Mouse (Mus musculus) intestine, embryonic 14.5 days (tissue): ENCODE data around the gene Krtap3-1. TPM values are rescaled to one million over a fixed set of nuclear protein-coding genes. Genes with fewer than 3 reads are reported as not detected.
"Not testable (repeated sequence)": the region's sequence is repeated elsewhere in the genome, so short reads cannot be mapped to it uniquely, and the experiment has no call there.

Experiments used
- ATAC-seq: fragments of 200-750 bp; cut with Nextera tagmentation; replicated peaks from 2 replicates; pipeline ENCODE4 v1.8.0; 2017; ENCODE audit warnings: low read depth, moderate number of reproducible peaks, moderate TSS enrichment, moderate library complexity; ENCODE audit not compliant: low FRiP score, low TSS enrichment
- DNase-seq: peaks from one replicate; pipeline ENCODE4 v3.0.0-alpha.2; 2018; ENCODE audit warnings: low spot score
- H3K27ac ChIP-seq: fragments of 300-500 bp; sonication (generic); 2 replicates; pipeline ENCODE4 v1.5.1; 2014; ENCODE audit warnings: low read depth, mild to moderate bottlenecking, control low read depth
- H3K27me3 ChIP-seq: fragments of 300-500 bp; sonication (generic); replicated peaks from 2 replicates; pipeline ENCODE4 v1.6.1; 2014; ENCODE audit warnings: low read length, control low read depth; ENCODE audit not compliant: control insufficient read depth, insufficient read depth
- H3K36me3 ChIP-seq: fragments of 300-500 bp; sonication (generic); 2 replicates; pipeline ENCODE4 v1.6.1; 2014; ENCODE audit warnings: low read length, control low read depth; ENCODE audit not compliant: control insufficient read depth, insufficient read depth
- H3K4me1 ChIP-seq: fragments of 300-500 bp; sonication (generic); replicated peaks from 2 replicates; pipeline ENCODE4 v1.6.1; 2014; ENCODE audit warnings: low read length, control low read depth, mixed read lengths; ENCODE audit not compliant: control insufficient read depth, insufficient read depth
- H3K4me2 ChIP-seq: fragments of 300-500 bp; sonication (generic); 2 replicates; pipeline ENCODE4 v1.6.1; 2014; ENCODE audit warnings: low read length
- H3K4me3 ChIP-seq: fragments of 300-500 bp; sonication (generic); 2 replicates; pipeline ENCODE4 v1.5.1; 2014; ENCODE audit warnings: low read depth, low read length, control low read depth, mixed read lengths
- H3K9ac ChIP-seq: fragments of 300-500 bp; sonication (generic); 2 replicates; pipeline ENCODE4 v1.6.1; 2014; ENCODE audit warnings: mild to moderate bottlenecking, low read length
- H3K9me3 ChIP-seq: fragments of 300-500 bp; sonication (generic); 2 replicates; pipeline ENCODE4 v1.6.1; 2016; ENCODE audit warnings: low read length, control low read depth; ENCODE audit not compliant: control insufficient read depth
- WGBS: fragments of 180-500 bp; shearing (Covaris S2); extraction: QIAGEN DNeasy Blood & Tissue Kit; methylation state at CpG from one replicate; pipeline ENCODE4 v1.1.7; 2014; 5-methylcytosine and 5-hydroxymethylcytosine counted together
- polyA plus RNA-seq: library from polyadenylated mRNA; unstranded; fragments of >200 nt; fragmentation: Nextera tagmentation; extraction: Ambion mirVana; gene quantifications from 2 replicates; pipeline ENCODE4 v1.2.1, GENCODE M21; 2014

Gene Krtap3-1
- polyA plus RNA-seq: not detected in 2 replicates

- 76% methylated on average over 7 of the region's 7 CpGs for WGBS
- H3K9me3 ChIP-seq: no peaks in the 10 kb centered on the region
- no peaks in the 10 kb centered on the region for H3K36me3 ChIP-seq
- no peaks in the 10 kb centered on the region for H3K27me3 ChIP-seq
- DNase-seq (no peak), ATAC-seq (no peak)
- no peak within 1 kb of the TSS for H3K27ac ChIP-seq
- H3K4me1 ChIP-seq: no peaks in the 10 kb centered on the region
- H3K4me3 ChIP-seq: no peak within 1 kb of the TSS
- H3K4me2 ChIP-seq: no peak within 1 kb of the TSS
- no peak within 1 kb of the TSS for H3K9ac ChIP-seq
These were observed at the start of gene Krtap3-1 for GRCm38 (mm10) chr11:99566530-99566929. Gene Krtap3-1, minus strand, starts transcription at chr11:99566630.

DNA sequence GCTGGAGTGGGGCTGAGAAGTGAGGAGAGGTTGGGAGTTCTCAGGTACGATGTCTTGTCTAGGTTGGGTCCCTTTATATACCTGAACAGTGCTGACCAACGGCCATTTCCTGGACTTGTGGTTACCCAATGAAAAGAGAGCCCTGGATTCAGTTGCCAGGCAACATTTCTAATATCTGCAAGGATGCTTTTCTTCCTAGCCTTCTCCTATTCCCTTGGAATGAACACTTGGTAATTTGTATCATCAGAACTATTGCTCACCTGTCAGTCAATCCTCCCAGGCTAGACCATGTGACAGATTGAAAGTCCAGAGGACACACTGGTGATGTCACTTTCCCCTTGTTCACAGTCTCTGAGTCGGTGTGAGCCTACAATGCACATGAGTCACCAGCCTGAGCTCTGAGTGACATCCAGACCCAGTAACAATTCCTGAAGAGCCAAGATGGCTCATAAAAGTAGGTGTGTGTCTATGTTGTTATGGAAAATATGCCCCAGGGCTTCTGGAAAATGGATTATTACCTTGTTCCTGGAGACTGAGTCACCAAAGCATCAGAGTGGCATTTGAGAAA, 48.5 kb upstream of the Krtap3-1 start, which contains the start of gene Krtap2-4:
Gene Krtap2-4, minus strand, starts transcription at position 51 of the 568 bp plus-strand sequence.
- Histone ChIP-seq H3K36me3 (no peaks in the 10 kb centered on the region), H3K4me1 (no peaks in the 10 kb centered on the region), H3K4me3 (no peak within 1 kb of the TSS), H3K27me3 (no peaks in the 10 kb centered on the region), H3K27ac (no peak within 1 kb of the TSS), H3K9me3 (no peaks in the 10 kb centered on the region), H3K4me2 (no peak within 1 kb of the TSS), H3K9ac (no peak within 1 kb of the TSS)
- WGBS: 72% methylated on average over 3 of the region's 3 CpGs
- no peak for ATAC-seq
- DNase-seq: no peak

GRCm38 (mm10) chr11:99610089-99610488, 43.7 kb upstream of the Krtap3-1 start, which contains the start of gene Gm11937:
Gene Gm11937, minus strand, starts transcription at chr11:99610189.
- not testable (repeated sequence) for H3K4me3 ChIP-seq, H3K36me3 ChIP-seq, H3K9me3 ChIP-seq, H3K27me3 ChIP-seq, H3K4me2 ChIP-seq, H3K9ac ChIP-seq, H3K27ac ChIP-seq, DNase-seq, H3K4me1 ChIP-seq, ATAC-seq
- 47% methylated on average over 2 of the region's 2 CpGs for WGBS

DNA sequence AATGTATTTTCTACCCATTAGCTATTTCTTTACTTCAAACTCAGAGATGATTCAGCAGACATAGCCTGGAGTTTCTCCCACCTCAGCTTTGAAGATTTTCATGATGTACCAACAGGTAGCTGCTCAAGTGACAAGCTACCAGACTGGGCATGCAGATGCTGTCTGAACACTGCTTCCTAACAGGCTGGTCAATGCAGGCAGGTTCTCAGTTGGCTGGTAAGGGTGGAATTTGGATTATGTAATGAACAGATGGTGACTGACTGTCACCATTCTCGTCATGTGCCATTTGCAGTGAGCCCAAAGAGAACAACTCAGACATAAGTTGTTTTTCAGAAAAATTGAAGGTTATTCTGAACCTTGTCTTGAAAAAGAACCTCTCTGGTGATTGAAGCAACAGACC, 42.7 kb upstream of the Krtap3-1 start:
- Histone ChIP-seq H3K36me3 (no peaks in the 10 kb centered on the region), H3K4me2 (no peak overlapping the region), H3K9me3 (no peaks in the 10 kb centered on the region), H3K27me3 (no peaks in the 10 kb centered on the region), H3K9ac (no peak overlapping the region), H3K4me3 (no peak overlapping the region), H3K4me1 (no peaks in the 10 kb centered on the region), H3K27ac (no peak overlapping the region)
- ATAC-seq: no peak
- no peak for DNase-seq
- WGBS: 76% methylated on average over 1 of the region's 1 CpGs

GRCm38 (mm10) chr11:99603208-99603607, 36.8 kb upstream of the Krtap3-1 start, which contains the start of gene Gm11938:
Gene Gm11938, minus strand, starts transcription at chr11:99603308.
- not testable (repeated sequence) for H3K4me1 ChIP-seq
- 43% methylated on average over 1 of the region's 1 CpGs for WGBS

GRCm38 (mm10) chr11:99597742-99598141, 31.3 kb upstream of the Krtap3-1 start, which contains the start of gene Krtap9-3:
Gene Krtap9-3, minus strand, starts transcription at chr11:99598105.
- H3K4me3 ChIP-seq, H3K27ac ChIP-seq, H3K4me1 ChIP-seq, H3K36me3 ChIP-seq, ATAC-seq, H3K27me3 ChIP-seq, H3K9me3 ChIP-seq, H3K9ac ChIP-seq, H3K4me2 ChIP-seq, DNase-seq: not testable (repeated sequence)
- 80% methylated on average over 6 of the region's 6 CpGs for WGBS

More at GRCm38 (mm10) chr11:99603208-99603607, 36.8 kb upstream of the Krtap3-1 start, which contains the start of gene Gm11938:
- not testable (repeated sequence) for H3K27me3 ChIP-seq, H3K27ac ChIP-seq, DNase-seq, H3K4me2 ChIP-seq, H3K9ac ChIP-seq, ATAC-seq, H3K4me3 ChIP-seq, H3K9me3 ChIP-seq, H3K36me3 ChIP-seq

DNA sequence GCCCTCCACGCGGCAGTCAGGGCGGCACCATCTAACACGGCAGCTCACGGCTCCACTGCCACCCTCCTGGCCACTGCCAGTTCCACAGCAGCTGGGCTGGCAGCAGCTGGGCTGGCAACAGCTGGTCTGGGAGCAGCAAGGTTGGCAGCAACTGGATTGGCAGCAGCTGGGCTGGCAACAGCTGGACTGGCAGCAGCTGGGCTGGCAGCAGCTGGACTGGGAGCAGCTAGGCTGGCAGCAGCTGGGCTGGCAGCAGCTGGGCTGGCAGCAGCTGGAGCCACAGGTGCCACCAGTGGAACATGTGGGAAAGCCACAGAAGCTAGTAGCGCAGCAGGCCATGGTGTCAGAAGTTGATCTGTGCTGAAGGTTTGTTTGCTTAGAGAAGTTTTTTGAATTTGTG, 24.6 kb upstream of the Krtap3-1 start, which contains the start of gene Krtap1-3:
Gene Krtap1-3, minus strand, starts transcription at position 359 of the 400 bp plus-strand sequence.
- Histone ChIP-seq H3K9ac (no peak within 1 kb of the TSS), H3K4me3 (no peak within 1 kb of the TSS), H3K4me2 (no peak within 1 kb of the TSS), H3K27ac (no peak within 1 kb of the TSS), H3K36me3 (no peaks in the 10 kb centered on the region), H3K4me1 (no peaks in the 10 kb centered on the region), H3K9me3 (no peaks in the 10 kb centered on the region), H3K27me3 (no peaks in the 10 kb centered on the region)
- 82% methylated on average over 6 of the region's 6 CpGs for WGBS
- DNase-seq (no peak), ATAC-seq (no peak)

GRCm38 (mm10) chr11:99585096-99585495, 18.7 kb upstream of the Krtap3-1 start:
- DNase-seq: no peak

DNA sequence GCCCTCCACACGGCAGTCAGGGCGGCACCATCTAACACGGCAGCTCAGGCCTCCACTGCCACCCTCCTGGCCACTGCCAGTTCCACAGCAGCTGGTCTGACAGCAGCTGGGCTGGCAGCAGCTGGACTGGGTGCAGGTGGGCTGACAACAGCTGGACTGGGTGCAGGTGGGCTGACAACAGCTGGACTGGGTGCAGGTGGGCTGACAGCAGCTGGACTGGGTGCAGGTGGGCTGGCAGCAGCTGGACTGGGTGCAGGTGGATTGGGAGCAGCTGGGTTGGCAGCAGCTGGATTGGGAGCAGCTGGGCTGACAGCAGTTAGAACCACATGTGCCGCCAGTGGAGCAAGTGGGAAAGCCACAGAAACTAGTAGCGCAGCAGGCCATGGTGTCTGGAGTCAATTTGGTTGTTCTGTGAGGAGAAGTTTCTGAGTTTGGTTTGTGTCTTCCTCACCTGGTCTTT, 16.8 kb upstream of the Krtap3-1 start, which contains the start of gene Krtap1-4:
Gene Krtap1-4, minus strand, starts transcription at position 410 of the 460 bp plus-strand sequence.
- no peak within 1 kb of the TSS for H3K4me2 ChIP-seq

More at GRCm38 (mm10) chr11:99585096-99585495, 18.7 kb upstream of the Krtap3-1 start:
- no peaks in the 10 kb centered on the region for H3K4me1 ChIP-seq
- no peak overlapping the region for H3K4me3 ChIP-seq
- no peak for ATAC-seq
- H3K9me3 ChIP-seq: no peaks in the 10 kb centered on the region
- H3K36me3 ChIP-seq: no peaks in the 10 kb centered on the region
- no peaks in the 10 kb centered on the region for H3K27me3 ChIP-seq
- no peak overlapping the region for H3K27ac ChIP-seq
- 85% methylated on average over 7 of the region's 7 CpGs for WGBS
- H3K9ac ChIP-seq: no peak overlapping the region
- no peak overlapping the region for H3K4me2 ChIP-seq

More for the DNA sequence above, 16.8 kb upstream of the Krtap3-1 start, which contains the start of gene Krtap1-4:
- Histone ChIP-seq H3K9me3 (no peaks in the 10 kb centered on the region), H3K27ac (no peak within 1 kb of the TSS), H3K36me3 (no peaks in the 10 kb centered on the region), H3K27me3 (no peaks in the 10 kb centered on the region), H3K9ac (no peak within 1 kb of the TSS), H3K4me3 (no peak within 1 kb of the TSS), H3K4me1 (no peaks in the 10 kb centered on the region)
- 74% methylated on average over 5 of the region's 5 CpGs for WGBS
- DNase-seq (no peak), ATAC-seq (no peak)
